Mouse (Mus musculus) urinary bladder, postnatal 25 days (tissue): ENCODE results near the gene Tmem62.
"Not testable (repeated sequence)": the region's sequence is repeated elsewhere in the genome, so short reads cannot be mapped to it uniquely, and the experiment has no call there.

Experiments
- DNase-seq: peaks from one replicate; pipeline ENCODE4 v3.0.0; 2022; ENCODE audit warnings: low spot score

Gene Tmem62

GRCm38 (mm10) chr2:120976990-120977925 is at the start of gene Tmem62:
Gene Tmem62 (plus strand): TSS chr2:120977017.
- peak; percentile 59 for DNase-seq

- DNase-seq: no peak
Observed at GRCm38 (mm10) chr2:120933038-120933437, 43.8 kb upstream of the Tmem62 start.

GRCm38 (mm10) chr2:120951208-120951607 is 25.6 kb upstream of the Tmem62 start:
- no peak for DNase-seq

GRCm38 (mm10) chr2:120952176-120952938 is 24.5 kb upstream of the Tmem62 start:
- no peak for DNase-seq

GRCm38 (mm10) chr2:120959363-120959762 is 17.5 kb upstream of the Tmem62 start:
- DNase-seq: no peak

GRCm38 (mm10) chr2:120959827-120960226 is 17.0 kb upstream of the Tmem62 start:
- DNase-seq: no peak

- DNase-seq: no peak
Observed at GRCm38 (mm10) chr2:120960261-120960660, 16.6 kb upstream of the Tmem62 start.

GRCm38 (mm10) chr2:120963110-120963509 is 13.7 kb upstream of the Tmem62 start:
- DNase-seq: no peak

GRCm38 (mm10) chr2:120965486-120965885 is 11.3 kb upstream of the Tmem62 start:
- no peak for DNase-seq

- peak; percentile 12 for DNase-seq
Observed at GRCm38 (mm10) chr2:120970045-120970539, 6.7 kb upstream of the Tmem62 start.

- peak; percentile 70 for DNase-seq
Observed at GRCm38 (mm10) chr2:120970559-120971080, 6.2 kb upstream of the Tmem62 start, which contains the start of gene Ubr1. Gene Ubr1 (minus strand): TSS chr2:120970715.

- no peak for DNase-seq
Observed at GRCm38 (mm10) chr2:120971766-120972165, 5.1 kb upstream of the Tmem62 start.

GRCm38 (mm10) chr2:120972257-120972656 is 4.6 kb upstream of the Tmem62 start:
- DNase-seq: not testable (repeated sequence)

GRCm38 (mm10) chr2:120972964-120973363 is 3.9 kb upstream of the Tmem62 start:
- no peak for DNase-seq

GRCm38 (mm10) chr2:120976308-120976707 is 509 bp upstream of the Tmem62 start:
- no peak for DNase-seq

GRCm38 (mm10) chr2:120977926-120978692 is 1.3 kb downstream of the Tmem62 start:
- DNase-seq: no peak

- DNase-seq: no peak
Observed at GRCm38 (mm10) chr2:120978693-120979037, 1.8 kb downstream of the Tmem62 start.

- no peak for DNase-seq
Observed at GRCm38 (mm10) chr2:120979819-120980218, 3.0 kb downstream of the Tmem62 start.

GRCm38 (mm10) chr2:120980861-120981260 is 4.0 kb downstream of the Tmem62 start:
- no peak for DNase-seq

- DNase-seq: no peak
Observed at GRCm38 (mm10) chr2:120983611-120984010, 6.8 kb downstream of the Tmem62 start.

GRCm38 (mm10) chr2:120985241-120985640 is 8.4 kb downstream of the Tmem62 start:
- no peak for DNase-seq

- DNase-seq: no peak
Observed at GRCm38 (mm10) chr2:120991196-120991595, 14.4 kb downstream of the Tmem62 start.
